Mouse (Mus musculus) liver, adult 2 months (tissue): ENCODE results near the gene Batf2. TPM values are rescaled to one million over a fixed set of nuclear protein-coding genes. Genes with fewer than 3 reads are reported as not detected.
A peak's percentile ranks its signal among the peaks of the same experiment; 100 is the strongest.

Experiments used
- DNase-seq: peaks from one replicate; pipeline ENCODE4 v3.0.0-alpha.2; 2011; ENCODE audit warnings: low read depth, low spot score; ENCODE audit errors: extremely low read depth
- H3K27ac ChIP-seq: fragments of 200-500 bp; replicated peaks from 2 replicates; pipeline ENCODE4 v1.5.1; 2012; ENCODE audit warnings: low read depth, mild to moderate bottlenecking, control low read depth, inconsistent platforms, low read length; ENCODE audit not compliant: insufficient read depth
- H3K27me3 ChIP-seq: fragments of 200-500 bp; 2 replicates; pipeline ENCODE4 v1.6.1; 2012; ENCODE audit warnings: mild to moderate bottlenecking, moderate library complexity, low read length, inconsistent platforms; ENCODE audit not compliant: control insufficient read depth, insufficient read depth
- H3K36me3 ChIP-seq: fragments of 200-500 bp; 2 replicates; pipeline ENCODE4 v1.6.1; 2012; ENCODE audit warnings: low read length, inconsistent platforms; ENCODE audit not compliant: control insufficient read depth, insufficient read depth
- H3K4me1 ChIP-seq: fragments of 200-500 bp; 2 replicates; pipeline ENCODE4 v1.6.1; 2011; ENCODE audit warnings: low read length; ENCODE audit not compliant: control insufficient read depth, insufficient read depth
- H3K4me3 ChIP-seq: fragments of 200-500 bp; 2 replicates; pipeline ENCODE4 v1.5.1; 2011; ENCODE audit warnings: low read depth, mild to moderate bottlenecking, control low read depth, low read length, moderate library complexity; ENCODE audit not compliant: insufficient read depth
- H3K79me2 ChIP-seq: fragments of 200-500 bp; 2 replicates; pipeline ENCODE4 v1.6.1; 2012; ENCODE audit warnings: inconsistent platforms, mild to moderate bottlenecking, low read length, moderate library complexity; ENCODE audit not compliant: control insufficient read depth, insufficient read depth
- H3K9ac ChIP-seq: fragments of 200-500 bp; 2 replicates; pipeline ENCODE4 v1.6.1; 2012; ENCODE audit warnings: low read depth, mild to moderate bottlenecking, control low read depth, inconsistent platforms, low read length
- CTCF ChIP-seq: fragments of 200-500 bp; IDR thresholded peaks from 2 replicates; pipeline ENCODE4 v1.5.1; 2011; ENCODE audit warnings: low read depth, low read length, control low read depth
- POLR2A ChIP-seq: fragments of 200-500 bp; IDR thresholded peaks from 2 replicates; pipeline ENCODE4 v1.6.1; 2011; ENCODE audit warnings: low read length, control low read depth; ENCODE audit not compliant: insufficient read depth; ENCODE audit errors: extremely low read depth
- WGBS: fragments of 180-500 bp; shearing (Covaris S2); methylation state at CpG from one replicate; pipeline ENCODE4 v1.1.7; 2018; 5-methylcytosine and 5-hydroxymethylcytosine counted together
- polyA plus RNA-seq: library from polyadenylated mRNA; depleted of rRNA; stranded (reverse); fragments of >200 nt; gene quantifications from 2 replicates; pipeline ENCODE4 v1.2.3, GENCODE M21; 2012
- total RNA-seq: library from RNA; depleted of rRNA; stranded (reverse); fragments of >200 nt; gene quantifications from 2 replicates; pipeline ENCODE4 v1.2.3, GENCODE M21; 2014

The Batf2 gene
- total and polyA plus RNA-seq, 2 experiments, result 0.74 to 2.4 TPM

DNA sequence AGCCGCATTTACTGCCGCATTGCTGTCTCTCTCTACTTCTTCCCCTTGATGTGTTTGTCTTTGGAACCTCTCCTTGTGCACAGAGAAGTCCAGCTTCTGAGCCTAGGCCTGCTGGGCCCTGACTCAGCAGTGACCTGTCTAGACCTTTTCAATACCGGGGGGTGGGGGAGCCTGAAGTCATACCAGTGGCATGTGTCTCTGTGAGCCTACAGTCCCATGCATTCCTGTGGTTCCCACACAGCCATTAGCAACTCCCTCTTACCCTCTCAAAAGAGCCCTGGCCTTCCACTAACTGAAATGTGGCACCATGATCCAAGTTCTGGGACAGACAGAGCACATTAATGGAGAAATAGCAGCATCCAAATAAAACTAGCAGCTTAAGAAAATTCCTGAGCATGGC is 4.4 kb upstream of the Batf2 start:
- H3K27me3 ChIP-seq, result no peaks in the 10 kb centered on the region
- no peaks in the 10 kb centered on the region for H3K4me1 ChIP-seq
- H3K79me2 ChIP-seq, result no peaks in the 10 kb centered on the region
- no peak for DNase-seq
- peaks cover 2% of the 10 kb centered on the region; the same call in 1 of the 2 replicates for H3K36me3 ChIP-seq
- H3K27ac ChIP-seq, result no peak overlapping the region
- TF ChIP-seq POLR2A (no peak), CTCF (no peak)
- WGBS, result 77% methylated on average over 3 of the region's 3 CpGs
- no peak overlapping the region for H3K4me3 ChIP-seq
- H3K9ac ChIP-seq, result no peak overlapping the region

GRCm38 (mm10) chr19:6139701-6140100 is 1.1 kb upstream of the Batf2 start:
- no peaks in the 10 kb centered on the region for H3K4me1 ChIP-seq
- H3K79me2 ChIP-seq, result no peaks in the 10 kb centered on the region
- H3K27me3 ChIP-seq, result no peaks in the 10 kb centered on the region
- H3K27ac ChIP-seq, result no peak overlapping the region
- no peak overlapping the region for H3K4me3 ChIP-seq
- peaks cover 2% of the 10 kb centered on the region; the same call in 1 of the 2 replicates for H3K36me3 ChIP-seq
- no peak for TF ChIP-seq POLR2A
- no peak for TF ChIP-seq CTCF
- WGBS, result 95% methylated on average over 6 of the region's 6 CpGs
- no peak overlapping the region for H3K9ac ChIP-seq
- DNase-seq, result no peak

DNA sequence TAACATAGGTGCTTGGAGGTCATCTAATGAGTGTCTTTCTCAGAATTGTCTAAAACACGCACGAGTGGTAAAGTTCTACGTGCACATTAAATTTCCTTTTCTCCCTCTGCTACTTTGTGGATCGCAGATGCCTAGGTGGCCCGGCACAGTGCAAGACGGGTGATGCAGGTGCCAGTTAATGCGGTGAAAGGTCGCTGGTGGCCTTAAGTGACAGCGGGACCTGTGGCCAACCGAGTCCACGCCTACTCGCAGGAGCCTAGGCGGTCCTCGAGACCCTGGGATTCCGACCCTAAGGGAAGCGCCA is 457 bp upstream of the Batf2 start:
- H3K36me3 ChIP-seq, result peaks cover 2% of the 10 kb centered on the region; the same call in 1 of the 2 replicates
- H3K9ac ChIP-seq, result peak overlapping the region; percentile 97
- TF ChIP-seq CTCF, result no peak
- TF ChIP-seq POLR2A, result no peak
- 3% methylated on average over 16 of the region's 16 CpGs for WGBS
- peak; percentile 59 for DNase-seq
- H3K27ac ChIP-seq, result peak overlapping the region; percentile 77
- H3K27me3 ChIP-seq, result no peaks in the 10 kb centered on the region
- H3K79me2 ChIP-seq, result no peaks in the 10 kb centered on the region
- H3K4me1 ChIP-seq, result no peaks in the 10 kb centered on the region
- H3K4me3 ChIP-seq, result peak overlapping the region; percentile 90

DNA sequence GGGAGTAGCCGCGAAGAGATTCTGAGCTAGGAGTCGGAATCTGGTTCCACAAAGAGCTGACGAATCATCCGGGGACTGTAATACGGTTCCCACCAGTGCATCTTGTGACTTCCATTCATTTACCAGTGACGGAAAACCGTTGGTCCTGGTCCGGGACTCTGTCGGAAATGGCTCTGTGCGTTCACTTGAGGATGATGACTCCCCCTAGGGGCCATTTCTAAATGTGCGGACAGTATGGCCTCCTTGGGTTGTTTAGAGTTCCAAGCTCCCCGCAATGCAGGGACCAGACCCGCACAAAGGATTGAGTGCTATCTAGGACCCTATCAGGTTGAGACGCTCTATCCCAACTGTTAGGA is 589 bp downstream of the Batf2 start, which contains the start of gene Arl2:
Gene Arl2 (minus strand): TSS at position 155 of the 356 bp plus-strand sequence.
- peak; percentile 70 for DNase-seq
- H3K4me1 ChIP-seq, result no peaks in the 10 kb centered on the region
- peak; percentile 71 for TF ChIP-seq CTCF
- no peak for TF ChIP-seq POLR2A
- under 1% methylated on average over 15 of the region's 15 CpGs for WGBS
- H3K27me3 ChIP-seq, result no peaks in the 10 kb centered on the region
- peak within 1 kb of the TSS; percentile 97 for H3K9ac ChIP-seq
- H3K27ac ChIP-seq, result peak within 1 kb of the TSS; percentile 83
- H3K4me3 ChIP-seq, result peak within 1 kb of the TSS; percentile 90
- no peaks in the 10 kb centered on the region for H3K79me2 ChIP-seq
- no peaks in the 10 kb centered on the region for H3K36me3 ChIP-seq

GRCm38 (mm10) chr19:6144842-6145241 is 4.1 kb downstream of the Batf2 start:
- TF ChIP-seq POLR2A (no peak), CTCF (no peak)
- H3K27me3 ChIP-seq, result no peaks in the 10 kb centered on the region
- no peaks in the 10 kb centered on the region for H3K36me3 ChIP-seq
- no peaks in the 10 kb centered on the region for H3K4me1 ChIP-seq
- H3K4me3 ChIP-seq, result no peak overlapping the region
- H3K9ac ChIP-seq, result no peak overlapping the region
- DNase-seq, result no peak
- H3K27ac ChIP-seq, result no peak overlapping the region
- H3K79me2 ChIP-seq, result no peaks in the 10 kb centered on the region
- WGBS, result 72% methylated on average over 5 of the region's 5 CpGs

DNA sequence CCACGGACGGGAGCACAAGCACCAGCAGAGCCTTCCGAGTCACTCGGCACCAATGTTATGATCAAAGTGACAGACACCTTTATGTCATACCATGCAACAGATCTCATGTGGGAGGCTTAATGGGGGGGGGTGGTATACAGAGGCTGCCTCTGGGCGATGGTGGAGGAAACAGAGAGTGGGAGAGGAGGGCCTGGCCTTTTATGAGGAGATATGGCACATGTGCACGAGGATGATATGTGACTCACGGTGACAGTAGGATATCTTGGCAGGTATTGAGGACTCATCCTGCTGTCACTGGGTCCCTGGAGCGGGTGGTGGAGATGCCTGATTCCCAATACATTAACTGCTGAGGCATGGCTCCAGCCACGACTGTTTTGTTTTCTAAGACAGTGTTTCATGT is 14.4 kb downstream of the Batf2 start:
- no peaks in the 10 kb centered on the region for H3K4me1 ChIP-seq
- no peaks in the 10 kb centered on the region for H3K27me3 ChIP-seq
- no peak overlapping the region for H3K4me3 ChIP-seq
- H3K79me2 ChIP-seq, result no peaks in the 10 kb centered on the region
- 93% methylated on average over 9 of the region's 9 CpGs for WGBS
- TF ChIP-seq CTCF (no peak), POLR2A (no peak)
- no peak overlapping the region for H3K27ac ChIP-seq
- no peak for DNase-seq
- no peak overlapping the region for H3K9ac ChIP-seq
- no peaks in the 10 kb centered on the region for H3K36me3 ChIP-seq
